Mouse (Mus musculus) MEL (cell line): ENCODE results near the gene Serpina1f. TPM values are rescaled to one million over a fixed set of nuclear protein-coding genes. Genes with fewer than 3 reads are reported as not detected.

Experiments used
- DNase-seq: peaks from one replicate; pipeline ENCODE4 v3.0.0; 2011; ENCODE audit warnings: low read depth, low spot score
- H3K27ac ChIP-seq: 2 replicates; pipeline ENCODE4 v1.5.1; 2012; ENCODE audit warnings: low read depth, mild to moderate bottlenecking, control low read depth, low read length, moderate library complexity; ENCODE audit not compliant: control insufficient read depth
- H3K27me3 ChIP-seq, 2 experiments: fragments of 150-350 bp in 1 of 2; sonication (generic) in 1 of 2; 2 replicates each; pipeline ENCODE4 v1.6.1; 2012; ENCODE audit warnings: low read length in 2 of 2, mild to moderate bottlenecking in 2 of 2, improper control_type of control experiment in 1 of 2, moderate library complexity in 1 of 2; ENCODE audit not compliant: insufficient read depth in 2 of 2, control insufficient read depth in 1 of 2
- H3K36me3 ChIP-seq, 2 experiments: 2 replicates each; pipeline ENCODE4 v1.6.1; 2012 to 2014; ENCODE audit warnings: low read length in 2 of 2, improper control_type of control experiment in 1 of 2, inconsistent platforms in 1 of 2, mild to moderate bottlenecking in 1 of 2; ENCODE audit not compliant: insufficient read depth in 2 of 2, control insufficient read depth in 1 of 2
- H3K4me1 ChIP-seq, 2 experiments: fragments of 150-350 bp in 1 of 2; sonication (generic) in 1 of 2; 2 replicates each; pipeline ENCODE4 v1.6.1; 2012; ENCODE audit warnings: low read length in 2 of 2, improper control_type of control experiment in 1 of 2, mild to moderate bottlenecking in 1 of 2; ENCODE audit not compliant: insufficient read depth in 2 of 2, control insufficient read depth in 1 of 2
- H3K4me3 ChIP-seq, 2 experiments: fragments of 150-350 bp in 1 of 2; sonication (generic) in 1 of 2; 2 replicates each; pipeline ENCODE4 v1.5.1; 2012; ENCODE audit warnings: low read depth in 2 of 2, low read length in 2 of 2, mild to moderate bottlenecking in 2 of 2, moderate library complexity in 2 of 2, control low read depth in 1 of 2, improper control_type of control experiment in 1 of 2; ENCODE audit not compliant: control insufficient read depth in 1 of 2, insufficient read depth in 1 of 2
- H3K79me2 ChIP-seq: 2 replicates; pipeline ENCODE4 v1.6.1; 2012; ENCODE audit warnings: mild to moderate bottlenecking, low read length, moderate library complexity; ENCODE audit not compliant: control insufficient read depth, poor library complexity, insufficient read depth
- H3K9ac ChIP-seq: 2 replicates; pipeline ENCODE4 v1.6.1; 2012; ENCODE audit warnings: low read depth, mild to moderate bottlenecking, control low read depth, low read length, moderate library complexity; ENCODE audit not compliant: control insufficient read depth, poor library complexity, severe bottlenecking
- H3K9me3 ChIP-seq: fragments of 150-350 bp; sonication (generic); replicated peaks from 2 replicates; pipeline ENCODE4 v1.6.1; 2012; ENCODE audit warnings: mild to moderate bottlenecking, low read length, improper control_type of control experiment, moderate library complexity; ENCODE audit not compliant: insufficient read depth
- CHD1 ChIP-seq: IDR thresholded peaks from 2 replicates; pipeline ENCODE4 v1.6.1; 2012; ENCODE audit warnings: low read depth, mild to moderate bottlenecking, inconsistent platforms, low read length, improper control_type of control experiment
- CHD2 ChIP-seq: IDR thresholded peaks from 2 replicates; pipeline ENCODE4 v1.6.1; 2011; ENCODE audit warnings: low read length, improper control_type of control experiment
- EP300 ChIP-seq, 2 experiments: IDR thresholded peaks; 2 replicates each; pipeline ENCODE4 v1.6.1; 2011; ENCODE audit warnings: improper control_type of control experiment in 2 of 2, low read length in 2 of 2, low read depth in 1 of 2, mild to moderate bottlenecking in 1 of 2
- ETS1 ChIP-seq: IDR thresholded peaks from 2 replicates; pipeline ENCODE4 v1.6.1; 2012; ENCODE audit warnings: low read depth, mild to moderate bottlenecking, inconsistent platforms, low read length, improper control_type of control experiment, moderate library complexity
- GABPA ChIP-seq: IDR thresholded peaks from 2 replicates; pipeline ENCODE4 v1.6.1; 2012; ENCODE audit warnings: low read depth, mild to moderate bottlenecking, inconsistent platforms, low read length, improper control_type of control experiment, moderate library complexity
- GATA1 ChIP-seq: IDR thresholded peaks from 2 replicates; pipeline ENCODE4 v1.6.1; 2011; ENCODE audit warnings: low read depth, low read length, improper control_type of control experiment
- HCFC1 ChIP-seq: IDR thresholded peaks from 2 replicates; pipeline ENCODE4 v1.6.1; 2012; ENCODE audit warnings: low read depth, mild to moderate bottlenecking, inconsistent platforms, low read length, improper control_type of control experiment, moderate library complexity
- JUND ChIP-seq: IDR thresholded peaks from 2 replicates; pipeline ENCODE4 v1.6.1; 2011; ENCODE audit warnings: low read depth, mild to moderate bottlenecking, improper control_type of control experiment, low read length
- MAFK ChIP-seq: IDR thresholded peaks from 2 replicates; pipeline ENCODE4 v1.6.1; 2011; ENCODE audit warnings: low read depth, mild to moderate bottlenecking, low read length, improper control_type of control experiment, borderline replicate concordance
- MAX ChIP-seq: IDR thresholded peaks from 2 replicates; pipeline ENCODE4 v1.6.1; 2011; ENCODE audit warnings: low read length, improper control_type of control experiment
- MAZ ChIP-seq: IDR thresholded peaks from 2 replicates; pipeline ENCODE4 v1.6.1; 2012; ENCODE audit warnings: low read depth, mild to moderate bottlenecking, inconsistent platforms, low read length, improper control_type of control experiment
- MEF2A ChIP-seq: IDR thresholded peaks from 2 replicates; pipeline ENCODE4 v1.6.1; 2014; ENCODE audit warnings: low read depth, mild to moderate bottlenecking, inconsistent platforms, low read length, improper control_type of control experiment; ENCODE audit not compliant: poor library complexity, insufficient replicate concordance, severe bottlenecking; ENCODE audit errors: extremely low read depth
- MYB ChIP-seq: IDR thresholded peaks from 2 replicates; pipeline ENCODE4 v1.6.1; 2011; ENCODE audit warnings: mild to moderate bottlenecking, low read depth, low read length, improper control_type of control experiment
- NRF1 ChIP-seq: IDR thresholded peaks from 2 replicates; pipeline ENCODE4 v1.6.1; 2014; ENCODE audit warnings: low read depth, mild to moderate bottlenecking, inconsistent platforms, low read length, improper control_type of control experiment, moderate library complexity; ENCODE audit not compliant: poor library complexity, insufficient read depth, severe bottlenecking
- POLR2A ChIP-seq, 2 experiments: IDR thresholded peaks; 2 replicates each; pipeline ENCODE4 v1.6.1; 2011 to 2012; ENCODE audit warnings: low read length in 2 of 2, mild to moderate bottlenecking in 2 of 2, control low read depth in 1 of 2, improper control_type of control experiment in 1 of 2, low read depth in 1 of 2, moderate library complexity in 1 of 2; ENCODE audit not compliant: control insufficient read depth in 1 of 2, insufficient read depth in 1 of 2, poor library complexity in 1 of 2
- RAD21 ChIP-seq: IDR thresholded peaks from 2 replicates; pipeline ENCODE4 v1.6.1; 2011; ENCODE audit warnings: mild to moderate bottlenecking, low read depth, low read length, improper control_type of control experiment
- TAL1 ChIP-seq: IDR thresholded peaks from 2 replicates; pipeline ENCODE4 v1.6.1; 2012; ENCODE audit warnings: mild to moderate bottlenecking, inconsistent platforms, low read length, moderate library complexity, mixed read lengths
- TBP ChIP-seq: IDR thresholded peaks from 2 replicates; pipeline ENCODE4 v1.8.0; 2011; ENCODE audit warnings: low read depth, low read length, improper control_type of control experiment
- TCF12 ChIP-seq: IDR thresholded peaks from 2 replicates; pipeline ENCODE4 v1.6.1; 2014; ENCODE audit warnings: low read depth, mild to moderate bottlenecking, inconsistent platforms, low read length, improper control_type of control experiment, moderate library complexity
- UBTF ChIP-seq: IDR thresholded peaks from 2 replicates; pipeline ENCODE4 v1.6.1; 2012; ENCODE audit warnings: low read depth, mild to moderate bottlenecking, inconsistent platforms, low read length, improper control_type of control experiment, moderate library complexity, borderline replicate concordance; ENCODE audit not compliant: insufficient read depth
- ZKSCAN1 ChIP-seq: IDR thresholded peaks from 2 replicates; pipeline ENCODE4 v1.6.1; 2012; ENCODE audit warnings: low read depth, mild to moderate bottlenecking, inconsistent platforms, low read length, improper control_type of control experiment, moderate library complexity
- polyA plus RNA-seq, 2 experiments: library from polyadenylated mRNA; stranded (reverse) in 1 of 2; unstranded in 1 of 2; fragments of >175 nt in 1 of 2; fragments of >200 nt in 1 of 2; gene quantifications; 2 replicates each; pipeline versions ENCODE4 v1.2.1 to v1.2.4; 2012; ENCODE audit warnings: low replicate concordance in 2 of 2, low read depth in 1 of 2; ENCODE audit not compliant: insufficient read length in 2 of 2, insufficient read depth in 1 of 2, missing spikeins in 1 of 2
- total RNA-seq: library from RNA; depleted of rRNA; stranded (reverse); fragments of 300-350 nt; gene quantifications from 2 replicates; pipeline ENCODE4 v1.2.3, GENCODE M21; 2012

Serpina1f gene
- total and polyA plus RNA-seq, 3 experiments, result not detected

DNA sequence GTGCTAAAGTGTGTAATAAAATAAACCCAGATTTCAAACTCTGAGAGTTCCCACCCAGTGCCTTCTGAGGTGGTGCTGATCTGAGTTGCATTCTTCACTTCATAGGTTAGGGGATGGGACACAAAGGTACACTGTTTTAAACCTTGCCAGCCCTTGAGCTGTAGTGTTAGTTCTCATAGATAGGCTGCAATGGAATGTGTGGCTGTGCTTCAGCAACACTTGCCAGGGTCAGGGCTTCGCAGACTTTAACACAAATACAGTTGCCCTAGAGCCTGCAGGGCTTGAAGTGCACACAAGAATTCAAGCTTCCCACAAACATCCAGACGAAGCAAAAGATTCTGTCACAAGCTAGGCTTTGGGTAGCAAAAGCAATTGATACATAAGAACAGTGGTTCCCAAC is 24.4 kb downstream of the Serpina1f start:
- Histone ChIP-seq H3K79me2 (no peaks in the 10 kb centered on the region), H3K4me1 (no peaks in the 10 kb centered on the region), H3K9ac (no peak overlapping the region), H3K27me3 (no peaks in the 10 kb centered on the region), H3K4me3 (no peak overlapping the region), H3K36me3 (no peaks in the 10 kb centered on the region), H3K9me3 (no peaks in the 10 kb centered on the region), H3K27ac (no peak overlapping the region)
- TF ChIP-seq CHD1, result no peak
- TF ChIP-seq ZKSCAN1, result no peak
- TF ChIP-seq TBP, result no peak
- no peak for TF ChIP-seq CHD2
- no peak for TF ChIP-seq GABPA
- no peak for TF ChIP-seq EP300 (IDR thresholded peaks at IDR 0.05; ENCODE audit: low read depth in 1 of 2, low read length in 2 of 2)
- DNase-seq, result no peak

DNA sequence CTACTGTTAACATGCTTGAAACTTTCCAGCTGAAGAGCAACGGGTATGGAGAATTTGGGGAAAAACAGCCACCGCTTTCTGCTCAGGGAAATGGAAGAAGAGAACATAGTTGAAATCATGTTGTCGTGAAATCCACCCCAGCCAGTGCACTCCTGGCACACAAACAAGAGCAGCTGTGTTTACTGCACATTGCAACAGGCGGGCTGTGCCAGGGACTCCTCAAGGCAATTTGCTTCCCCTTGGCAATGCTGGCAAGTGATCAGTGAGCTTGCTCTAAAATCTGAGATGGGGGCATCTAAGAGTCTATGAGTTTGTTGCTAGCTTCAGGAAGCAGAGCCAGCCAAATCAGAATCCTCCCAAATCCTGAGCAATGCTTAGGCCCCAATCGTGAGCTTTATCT is 25.0 kb downstream of the Serpina1f start:
- no peak overlapping the region for H3K4me3 ChIP-seq
- no peaks in the 10 kb centered on the region for H3K9me3 ChIP-seq
- DNase-seq, result no peak
- no peaks in the 10 kb centered on the region for H3K36me3 ChIP-seq
- no peak overlapping the region for H3K9ac ChIP-seq
- no peaks in the 10 kb centered on the region for H3K27me3 ChIP-seq
- no peaks in the 10 kb centered on the region for H3K79me2 ChIP-seq
- H3K4me1 ChIP-seq, result no peaks in the 10 kb centered on the region
- H3K27ac ChIP-seq, result no peak overlapping the region
- no peak for TF ChIP-seq HCFC1
- no peak for TF ChIP-seq MYB
- TF ChIP-seq NRF1, result no peak
- TF ChIP-seq TAL1, result no peak
- no peak for TF ChIP-seq ETS1
- TF ChIP-seq GABPA, result no peak
- TF ChIP-seq CHD2, result no peak
- TF ChIP-seq MAFK, result no peak
- no peak for TF ChIP-seq UBTF
- no peak for TF ChIP-seq MAX
- no peak for TF ChIP-seq EP300 (IDR thresholded peaks at IDR 0.05; ENCODE audit: low read depth in 1 of 2, low read length in 2 of 2)
- no peak for TF ChIP-seq MAZ
- TF ChIP-seq TCF12, result no peak
- TF ChIP-seq GATA1, result no peak
- no peak for TF ChIP-seq POLR2A (IDR thresholded peaks at IDR 0.05; ENCODE audit: control insufficient read depth in 1 of 2, insufficient read depth in 1 of 2, low read depth in 1 of 2, low read length in 2 of 2, poor library complexity in 1 of 2)
- TF ChIP-seq RAD21, result no peak
- TF ChIP-seq MEF2A, result no peak
- no peak for TF ChIP-seq JUND
